Mouse (Mus musculus): ENCODE measurements around the gene Gm37240. TPM values are rescaled to one million over a fixed set of nuclear protein-coding genes. Genes with fewer than 3 reads are reported as not detected.

The Gm37240 gene
- polyA plus RNA-seq, 1 experiment from 2014 or later: 0.11 TPM

DNA sequence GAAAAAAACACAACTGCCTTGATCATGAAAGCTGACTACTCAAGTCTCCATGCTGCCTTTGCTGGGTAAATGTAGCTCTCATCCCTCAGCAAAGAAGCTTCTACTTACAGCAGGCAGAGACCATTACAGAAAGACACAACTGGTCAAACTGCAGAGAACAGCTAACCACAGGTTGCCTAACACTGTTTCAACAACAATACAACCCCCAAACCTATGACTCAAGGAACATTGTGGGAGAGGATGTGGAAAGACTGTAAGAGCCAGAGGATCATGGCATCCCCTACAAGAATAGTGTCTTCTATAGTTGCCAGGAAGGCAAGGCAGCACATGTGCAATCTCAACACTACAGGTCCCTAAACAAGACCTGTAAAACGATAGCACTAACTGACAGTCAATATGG is 94.2 kb downstream of the Gm37240 start:
- H3K4me1 ChIP-seq (ENCODE audit: control insufficient read depth, insufficient read depth, low read length): no peaks in the 10 kb centered on the region
- H3K27me3 ChIP-seq (ENCODE audit: control insufficient read depth, insufficient read depth, low read length): no peaks in the 10 kb centered on the region
- no peak overlapping the region for H3K27ac ChIP-seq (replicated peaks; ENCODE audit: low read depth, low read length)

DNA sequence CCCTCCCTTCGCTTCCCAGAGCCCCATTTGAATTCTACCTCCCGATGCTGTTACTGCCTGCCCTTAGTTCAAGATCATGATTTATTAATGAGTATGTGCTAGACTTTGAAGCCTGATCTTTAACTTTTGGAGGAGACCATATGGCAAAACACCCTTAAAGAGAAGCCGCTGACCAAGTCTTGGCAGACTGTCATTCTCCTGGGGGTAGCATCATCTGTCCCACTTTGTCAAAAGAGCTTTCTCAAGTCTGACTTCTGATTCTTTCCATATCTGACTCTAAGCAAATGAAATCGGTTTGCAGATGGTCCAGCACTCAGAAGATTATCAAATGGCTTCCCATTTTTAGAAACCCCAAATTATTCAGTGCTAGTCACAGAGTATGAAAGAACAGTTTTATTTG is 97.6 kb downstream of the Gm37240 start:
- H3K4me2 ChIP-seq (ENCODE audit: low read length): no peak overlapping the region
- no peak for ATAC-seq (ENCODE audit: low FRiP score, low TSS enrichment)
- H3K4me3 ChIP-seq (replicated peaks; ENCODE audit: low read depth, low read length): no peak overlapping the region
- no peaks in the 10 kb centered on the region for H3K4me1 ChIP-seq (ENCODE audit: control insufficient read depth, insufficient read depth, low read length)
- no peaks in the 10 kb centered on the region for H3K27me3 ChIP-seq (ENCODE audit: control insufficient read depth, insufficient read depth, low read length)
- H3K36me3 ChIP-seq (ENCODE audit: control insufficient read depth, insufficient read depth, low read length): no peaks in the 10 kb centered on the region
- H3K9me3 ChIP-seq (ENCODE audit: control insufficient read depth, low read length): no peaks in the 10 kb centered on the region
- no peak overlapping the region for H3K9ac ChIP-seq (replicated peaks; ENCODE audit: low read length)
- 58% methylated on average over 4 of the region's 4 CpGs for WGBS
- no peak for DNase-seq
- no peak overlapping the region for H3K27ac ChIP-seq (replicated peaks; ENCODE audit: low read depth, low read length)

More for the DNA sequence above, 94.2 kb downstream of the Gm37240 start:
- DNase-seq (no peak), ATAC-seq (ENCODE audit: low FRiP score, low TSS enrichment) (no peak)
- Histone ChIP-seq H3K4me2 (ENCODE audit: low read length) (no peak overlapping the region), H3K9ac (replicated peaks; ENCODE audit: low read length) (no peak overlapping the region), H3K4me3 (replicated peaks; ENCODE audit: low read depth, low read length) (no peak overlapping the region), H3K9me3 (ENCODE audit: control insufficient read depth, low read length) (no peaks in the 10 kb centered on the region), H3K36me3 (ENCODE audit: control insufficient read depth, insufficient read depth, low read length) (no peaks in the 10 kb centered on the region)
- WGBS: 59% methylated on average over 1 of the region's 1 CpGs

DNA sequence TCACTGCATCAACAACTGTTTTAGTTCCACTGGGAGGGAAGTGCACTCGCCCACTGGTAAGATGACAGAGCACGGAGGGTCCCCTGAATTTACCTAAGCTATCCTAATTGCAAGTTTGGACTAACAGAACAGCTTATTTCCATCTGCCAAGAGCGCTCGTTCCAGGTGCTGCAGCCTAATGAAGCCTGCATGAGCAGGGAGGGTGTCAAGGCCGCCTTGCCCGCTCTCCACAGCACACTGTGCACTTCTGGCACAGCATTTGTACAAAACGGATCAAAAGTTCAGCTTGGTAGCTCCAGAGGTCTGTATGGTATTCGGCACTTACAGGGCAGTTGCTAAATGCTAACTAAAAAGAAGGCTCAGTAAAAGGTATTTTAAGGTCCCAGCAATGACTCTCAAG is 100.8 kb downstream of the Gm37240 start:
- no peaks in the 10 kb centered on the region for H3K9me3 ChIP-seq (ENCODE audit: control insufficient read depth, low read length)
- ATAC-seq (ENCODE audit: low FRiP score, low TSS enrichment) (no peak), DNase-seq (no peak)
- no peak overlapping the region for H3K9ac ChIP-seq (replicated peaks; ENCODE audit: low read length)
- no peak overlapping the region for H3K4me2 ChIP-seq (ENCODE audit: low read length)
- H3K36me3 ChIP-seq (ENCODE audit: control insufficient read depth, insufficient read depth, low read length): no peaks in the 10 kb centered on the region
- H3K4me1 ChIP-seq (ENCODE audit: control insufficient read depth, insufficient read depth, low read length): no peaks in the 10 kb centered on the region
- no peak overlapping the region for H3K27ac ChIP-seq (replicated peaks; ENCODE audit: low read depth, low read length)
- H3K27me3 ChIP-seq (ENCODE audit: control insufficient read depth, insufficient read depth, low read length): no peaks in the 10 kb centered on the region
- WGBS: 83% methylated on average over 8 of the region's 8 CpGs
- H3K4me3 ChIP-seq (replicated peaks; ENCODE audit: low read depth, low read length): no peak overlapping the region

DNA sequence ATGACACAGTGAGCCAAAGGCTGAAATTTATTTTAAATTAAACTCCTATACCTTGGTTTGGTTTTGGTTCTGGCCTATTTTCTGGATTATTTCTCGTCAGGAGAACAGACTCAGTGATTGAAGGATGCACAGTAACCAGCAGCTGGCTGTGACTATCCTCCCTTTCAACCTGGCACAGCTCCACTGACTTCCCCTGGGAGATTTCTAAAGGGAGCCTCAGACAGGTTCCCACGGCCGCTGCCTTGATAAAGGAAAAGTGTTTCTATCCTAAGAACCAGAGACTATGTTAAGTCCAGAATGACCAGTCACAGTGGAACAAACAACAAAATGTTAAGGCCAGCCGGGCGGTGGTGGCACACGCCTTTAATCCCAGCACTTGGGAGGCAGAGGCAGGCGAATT is 106.4 kb downstream of the Gm37240 start:
- ATAC-seq (ENCODE audit: low FRiP score, low TSS enrichment): no peak
- peak; percentile 26 for DNase-seq

DNA sequence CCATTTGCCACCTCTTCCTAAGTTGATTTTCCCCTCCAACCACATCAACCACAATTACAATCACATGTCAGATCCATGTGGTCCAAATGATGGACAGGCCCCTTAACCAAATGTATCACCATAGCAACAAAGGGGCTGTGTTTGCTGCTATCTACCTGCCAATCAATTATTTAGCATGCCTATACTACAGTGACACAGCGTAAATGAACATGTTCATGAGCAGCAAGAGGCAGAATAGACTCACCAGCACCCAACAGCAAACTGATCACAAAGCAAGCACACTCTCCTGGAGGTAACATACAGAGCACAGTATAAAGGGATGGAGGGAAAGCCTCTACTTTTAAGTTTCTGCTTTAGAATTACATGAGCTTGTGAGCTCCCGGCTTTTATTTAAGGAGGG is 107.0 kb downstream of the Gm37240 start:
- Histone ChIP-seq H3K4me1 (ENCODE audit: control insufficient read depth, insufficient read depth, low read length) (no peaks in the 10 kb centered on the region), H3K4me3 (replicated peaks; ENCODE audit: low read depth, low read length) (no peak overlapping the region), H3K9ac (replicated peaks; ENCODE audit: low read length) (no peak overlapping the region), H3K36me3 (ENCODE audit: control insufficient read depth, insufficient read depth, low read length) (no peaks in the 10 kb centered on the region), H3K27ac (replicated peaks; ENCODE audit: low read depth, low read length) (no peak overlapping the region), H3K9me3 (ENCODE audit: control insufficient read depth, low read length) (no peaks in the 10 kb centered on the region), H3K27me3 (ENCODE audit: control insufficient read depth, insufficient read depth, low read length) (no peaks in the 10 kb centered on the region), H3K4me2 (ENCODE audit: low read length) (no peak overlapping the region)
- 47% methylated on average over 2 of the region's 2 CpGs for WGBS
- peak; percentile 27; the same call in 1 of the 2 replicates for ATAC-seq (ENCODE audit: low FRiP score, low TSS enrichment)
- peak; percentile 48 for DNase-seq

More for the DNA sequence above, 106.4 kb downstream of the Gm37240 start:
- no peak overlapping the region for H3K9ac ChIP-seq (replicated peaks; ENCODE audit: low read length)
- WGBS: 71% methylated on average over 7 of the region's 7 CpGs
- H3K27ac ChIP-seq (replicated peaks; ENCODE audit: low read depth, low read length): no peak overlapping the region
- H3K4me1 ChIP-seq (ENCODE audit: control insufficient read depth, insufficient read depth, low read length): no peaks in the 10 kb centered on the region
- H3K4me3 ChIP-seq (replicated peaks; ENCODE audit: low read depth, low read length): no peak overlapping the region
- no peaks in the 10 kb centered on the region for H3K36me3 ChIP-seq (ENCODE audit: control insufficient read depth, insufficient read depth, low read length)
- H3K4me2 ChIP-seq (ENCODE audit: low read length): no peak overlapping the region
- H3K27me3 ChIP-seq (ENCODE audit: control insufficient read depth, insufficient read depth, low read length): no peaks in the 10 kb centered on the region
- H3K9me3 ChIP-seq (ENCODE audit: control insufficient read depth, low read length): no peaks in the 10 kb centered on the region

DNA sequence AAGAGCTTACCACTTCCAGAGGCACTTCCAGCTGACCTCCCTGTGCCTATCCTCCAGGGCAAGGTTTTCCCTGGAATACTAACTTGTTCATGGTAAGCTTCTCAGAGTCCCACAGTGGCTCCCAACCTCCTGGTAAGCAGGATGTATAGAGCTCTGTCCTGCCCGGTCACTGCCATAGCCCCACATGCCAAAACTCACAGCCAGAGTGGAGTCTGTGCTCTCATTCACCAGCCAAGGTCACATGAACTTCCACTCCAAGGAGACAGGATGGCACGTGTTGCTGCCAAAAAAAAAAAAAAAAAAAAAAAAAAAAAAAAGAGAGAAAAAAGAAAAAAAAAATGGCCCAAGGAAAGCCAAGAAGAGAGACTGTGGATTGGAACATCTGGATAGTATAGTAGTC is 109.5 kb downstream of the Gm37240 start:
- Histone ChIP-seq H3K27me3 (ENCODE audit: control insufficient read depth, insufficient read depth, low read length) (no peaks in the 10 kb centered on the region), H3K4me1 (ENCODE audit: control insufficient read depth, insufficient read depth, low read length) (no peaks in the 10 kb centered on the region), H3K4me2 (ENCODE audit: low read length) (no peak overlapping the region), H3K36me3 (ENCODE audit: control insufficient read depth, insufficient read depth, low read length) (no peaks in the 10 kb centered on the region), H3K9me3 (ENCODE audit: control insufficient read depth, low read length) (no peaks in the 10 kb centered on the region), H3K4me3 (replicated peaks; ENCODE audit: low read depth, low read length) (no peak overlapping the region), H3K27ac (replicated peaks; ENCODE audit: low read depth, low read length) (no peak overlapping the region), H3K9ac (replicated peaks; ENCODE audit: low read length) (no peak overlapping the region)
- WGBS: 85% methylated on average over 2 of the region's 2 CpGs
- DNase-seq (no peak), ATAC-seq (ENCODE audit: low FRiP score, low TSS enrichment) (no peak)

DNA sequence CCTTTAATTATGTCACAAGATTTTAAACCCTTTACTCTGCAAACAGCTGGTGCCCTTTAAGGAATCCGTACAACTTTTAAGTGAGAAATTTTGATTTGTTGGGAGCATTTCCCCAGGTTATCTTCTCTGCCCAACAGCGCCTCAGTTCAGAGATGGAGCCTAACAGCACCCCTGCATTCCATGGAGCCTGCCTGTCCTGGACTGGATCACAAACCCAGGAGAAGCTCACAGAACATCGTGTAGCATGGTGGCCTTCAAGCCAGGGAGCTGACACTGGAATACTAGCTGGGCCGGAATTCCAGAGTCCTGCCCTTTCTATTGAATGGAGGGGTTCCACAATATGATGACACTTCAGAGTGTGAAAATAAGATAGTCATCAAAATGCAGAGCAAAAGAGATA is 110.0 kb downstream of the Gm37240 start:
- Histone ChIP-seq H3K4me3 (replicated peaks; ENCODE audit: low read depth, low read length) (no peak overlapping the region), H3K4me2 (ENCODE audit: low read length) (no peak overlapping the region), H3K4me1 (ENCODE audit: control insufficient read depth, insufficient read depth, low read length) (no peaks in the 10 kb centered on the region), H3K27me3 (ENCODE audit: control insufficient read depth, insufficient read depth, low read length) (no peaks in the 10 kb centered on the region), H3K9me3 (ENCODE audit: control insufficient read depth, low read length) (no peaks in the 10 kb centered on the region), H3K36me3 (ENCODE audit: control insufficient read depth, insufficient read depth, low read length) (no peaks in the 10 kb centered on the region), H3K9ac (replicated peaks; ENCODE audit: low read length) (no peak overlapping the region), H3K27ac (replicated peaks; ENCODE audit: low read depth, low read length) (no peak overlapping the region)
- 81% methylated on average over 4 of the region's 4 CpGs for WGBS
- DNase-seq (no peak), ATAC-seq (ENCODE audit: low FRiP score, low TSS enrichment) (no peak)

DNA sequence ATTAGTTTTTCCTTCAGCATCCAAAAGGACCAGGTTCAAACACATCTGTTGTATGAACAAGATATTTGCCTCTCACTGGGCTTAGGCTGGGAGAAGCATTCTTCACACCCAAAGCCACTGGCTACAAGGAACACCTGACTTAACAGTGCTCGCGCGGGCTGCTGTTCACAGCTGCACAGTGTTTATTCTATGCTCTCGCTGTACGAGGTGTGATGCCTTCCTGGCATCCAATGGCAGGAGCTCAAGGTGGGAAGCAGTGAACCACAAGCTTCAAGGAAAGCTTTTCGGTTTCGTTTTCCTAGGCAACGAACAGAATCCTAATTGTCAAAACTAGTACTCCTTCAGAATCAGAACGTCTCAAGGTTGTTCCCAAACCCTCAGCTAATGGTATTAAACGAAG is 110.6 kb downstream of the Gm37240 start:
- Histone ChIP-seq H3K4me1 (ENCODE audit: control insufficient read depth, insufficient read depth, low read length) (no peaks in the 10 kb centered on the region), H3K27me3 (ENCODE audit: control insufficient read depth, insufficient read depth, low read length) (no peaks in the 10 kb centered on the region), H3K4me2 (ENCODE audit: low read length) (no peak overlapping the region), H3K4me3 (replicated peaks; ENCODE audit: low read depth, low read length) (no peak overlapping the region), H3K36me3 (ENCODE audit: control insufficient read depth, insufficient read depth, low read length) (no peaks in the 10 kb centered on the region), H3K27ac (replicated peaks; ENCODE audit: low read depth, low read length) (no peak overlapping the region), H3K9ac (replicated peaks; ENCODE audit: low read length) (no peak overlapping the region), H3K9me3 (ENCODE audit: control insufficient read depth, low read length) (no peaks in the 10 kb centered on the region)
- ATAC-seq (ENCODE audit: low FRiP score, low TSS enrichment) (no peak), DNase-seq (no peak)
- 82% methylated on average over 10 of the region's 10 CpGs for WGBS

DNA sequence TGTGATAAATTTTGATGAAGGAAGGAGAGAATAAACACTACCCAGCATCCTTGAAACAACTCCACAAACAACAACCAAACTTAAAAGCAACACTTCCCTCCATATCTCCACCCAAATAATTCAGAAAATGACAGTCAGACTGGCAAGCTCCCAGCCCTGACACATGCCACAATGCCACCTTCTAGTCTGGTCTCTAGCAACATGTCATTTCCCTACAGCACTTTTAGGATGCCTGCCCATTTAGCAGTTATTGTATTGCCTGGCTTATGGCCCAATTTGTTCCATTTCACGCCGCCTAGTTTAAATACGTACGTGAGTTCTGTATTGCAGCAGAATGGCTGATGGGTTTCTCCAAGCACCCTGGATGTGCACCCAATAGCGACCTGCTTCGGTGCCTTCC is 111.2 kb downstream of the Gm37240 start:
- H3K27ac ChIP-seq (replicated peaks; ENCODE audit: low read depth, low read length): no peak overlapping the region
- WGBS: 84% methylated on average over 6 of the region's 6 CpGs
- H3K4me3 ChIP-seq (replicated peaks; ENCODE audit: low read depth, low read length): no peak overlapping the region
- H3K4me1 ChIP-seq (ENCODE audit: control insufficient read depth, insufficient read depth, low read length): no peaks in the 10 kb centered on the region
- ATAC-seq (ENCODE audit: low FRiP score, low TSS enrichment) (no peak), DNase-seq (no peak)
- H3K36me3 ChIP-seq (ENCODE audit: control insufficient read depth, insufficient read depth, low read length): no peaks in the 10 kb centered on the region
- H3K9me3 ChIP-seq (ENCODE audit: control insufficient read depth, low read length): no peaks in the 10 kb centered on the region
- H3K9ac ChIP-seq (replicated peaks; ENCODE audit: low read length): no peak overlapping the region
- H3K4me2 ChIP-seq (ENCODE audit: low read length): no peak overlapping the region
- no peaks in the 10 kb centered on the region for H3K27me3 ChIP-seq (ENCODE audit: control insufficient read depth, insufficient read depth, low read length)

Data from midbrain, embryonic 14.5 days (tissue).